Mouse (Mus musculus): ENCODE measurements around the gene Ndufa6. TPM values are rescaled to one million over a fixed set of nuclear protein-coding genes. Genes with fewer than 3 reads are reported as not detected.

Ndufa6 gene
- 296 and 315 TPM in 2 replicates for polyA plus RNA-seq (2012; rRNA removed)

DNA sequence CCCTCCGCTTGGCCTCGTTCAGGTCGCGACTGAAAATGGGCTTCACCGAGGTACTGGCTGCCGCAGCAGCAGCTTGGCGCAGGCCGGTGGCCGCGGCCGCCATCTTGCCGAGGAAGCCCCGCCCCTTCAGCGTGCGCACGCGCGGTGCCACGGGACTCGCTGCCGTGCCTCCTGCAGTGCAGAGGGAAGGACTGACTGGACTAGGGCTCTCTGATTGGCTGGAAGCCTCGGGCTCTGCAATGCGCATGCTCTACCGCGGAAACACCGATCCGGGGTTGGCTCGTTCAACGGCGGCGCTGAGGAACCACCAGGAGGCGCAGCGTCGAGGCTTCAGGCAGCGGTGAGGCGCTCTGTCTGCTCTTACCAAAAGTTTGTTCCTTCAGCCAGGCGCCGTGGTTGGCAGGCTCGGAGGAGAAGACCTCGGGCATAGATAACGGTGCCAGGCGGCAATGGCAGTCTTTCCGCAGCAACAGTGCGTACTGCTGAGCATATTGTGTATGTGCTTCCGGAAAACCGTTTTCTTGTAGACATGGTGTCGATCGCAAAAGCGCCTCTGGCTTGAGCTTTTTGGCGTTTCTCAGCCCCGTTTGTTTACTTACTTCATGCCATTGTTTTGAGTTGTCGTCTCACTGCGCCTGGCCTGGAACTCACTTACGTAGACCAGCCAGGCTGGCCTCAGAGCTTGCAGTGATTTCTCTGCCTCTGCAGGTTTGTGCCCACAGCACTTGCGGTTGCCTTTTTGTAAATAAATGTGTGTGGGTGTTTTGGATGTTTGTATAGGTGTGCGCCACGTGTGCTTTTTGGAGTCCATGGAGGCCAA, at the start of gene Ndufa6:
Gene Ndufa6 (minus strand): TSS at position 197 of the 820 bp plus-strand sequence.

DNA sequence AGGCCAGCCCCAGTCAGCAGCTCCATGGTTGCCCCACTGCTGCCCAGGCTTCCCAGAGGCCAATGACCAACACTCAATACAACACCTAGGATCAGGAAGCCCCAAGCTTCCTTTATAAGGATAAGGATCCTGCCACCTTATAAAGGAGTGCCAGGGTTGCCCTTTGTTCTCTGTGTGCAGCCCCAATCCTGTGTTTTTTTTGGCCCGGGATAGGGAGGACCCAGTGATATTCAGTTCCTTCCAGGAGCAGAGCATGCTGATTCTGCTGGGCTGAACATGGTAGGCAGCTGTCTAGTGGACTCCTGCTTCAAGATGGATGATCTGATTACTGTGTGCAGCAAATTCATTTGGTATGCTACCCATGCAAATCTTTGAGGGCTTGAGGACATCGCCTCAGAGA, 39.8 kb upstream of the Ndufa6 start, which contains the start of gene Cyp2d11:
Gene Cyp2d11 (minus strand): TSS at position 101 of the 400 bp plus-strand sequence.

DNA sequence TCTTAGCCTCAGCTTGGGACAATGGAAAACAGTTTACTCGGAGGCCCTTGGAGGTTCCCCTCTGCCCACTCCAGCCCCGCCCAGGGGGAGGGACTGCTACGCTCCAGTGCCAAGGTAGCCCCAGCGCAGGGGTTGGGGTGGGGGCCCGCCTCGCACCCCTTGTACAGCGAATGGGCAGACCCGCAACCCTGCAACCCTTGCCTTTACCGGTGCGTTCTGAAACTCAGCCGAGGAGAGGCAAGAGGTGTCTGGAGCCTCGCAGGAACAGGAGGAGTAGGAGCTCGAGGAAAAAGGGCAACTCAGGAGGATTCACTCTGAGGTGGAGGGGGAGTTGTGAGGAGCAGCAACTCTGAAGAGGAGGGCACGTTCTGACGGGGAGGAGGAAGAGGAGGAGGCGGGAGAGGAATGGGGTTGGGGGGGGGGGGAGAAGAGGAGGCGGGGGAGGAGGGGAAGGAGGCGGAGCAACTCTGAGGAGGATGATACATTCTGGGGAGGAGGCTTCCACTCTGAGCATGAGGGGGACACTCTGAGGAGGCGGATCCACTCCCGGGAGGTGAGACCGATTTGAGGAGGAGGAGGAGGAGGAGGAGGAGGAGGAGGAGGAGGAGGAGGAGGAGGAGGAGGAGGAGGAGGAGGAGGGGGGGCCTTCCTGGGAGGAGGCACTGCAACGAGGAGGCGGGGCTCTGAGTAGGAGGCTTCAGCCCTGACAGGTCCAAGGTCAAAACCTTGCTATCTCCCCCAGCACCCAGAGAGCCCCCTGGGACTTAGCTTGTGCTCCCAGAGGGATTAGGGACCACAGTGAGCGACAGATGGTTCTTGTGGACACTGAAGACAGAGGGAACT, 26.0 kb upstream of the Ndufa6 start, which contains the start of gene Cyp2d22:
Gene Cyp2d22 (minus strand): TSS at position 390 of the 843 bp plus-strand sequence.

DNA sequence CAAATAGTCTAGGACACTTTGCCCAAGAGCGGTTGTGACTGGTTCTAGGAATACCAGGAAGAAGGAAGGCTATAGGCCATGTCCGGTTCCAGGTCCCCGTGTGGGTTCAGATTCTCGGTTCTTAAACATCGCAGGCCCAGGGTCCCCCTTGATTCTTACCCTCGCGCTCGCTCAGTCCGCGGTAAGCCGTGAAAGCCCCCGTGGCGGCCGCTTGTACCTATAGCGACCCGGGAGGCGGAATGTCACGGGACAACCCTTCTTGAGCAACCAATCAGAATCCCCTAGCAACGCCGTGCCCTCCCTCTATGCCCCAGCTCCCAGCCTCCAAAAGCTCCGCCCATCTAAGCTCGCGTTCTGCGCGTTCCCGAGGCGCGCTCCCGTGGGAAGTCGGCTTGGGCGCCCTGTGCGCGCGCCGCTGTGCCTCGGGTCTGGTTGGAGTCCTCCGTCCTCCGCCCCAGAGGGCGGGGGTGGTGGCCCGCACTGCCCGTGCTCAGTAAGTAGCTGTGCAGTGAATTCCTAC, 15.5 kb downstream of the Ndufa6 start, which contains the start of the genes Naga, Pheta2 and Smdt1:
Gene Naga (minus strand): TSS at position 333 of the 520 bp plus-strand sequence.
Gene Pheta2 (plus strand): TSS at position 350 of the 520 bp plus-strand sequence.
Gene Smdt1 (plus strand): TSS at position 367 of the 520 bp plus-strand sequence.

Other genes starting within 250 kb of the Ndufa6 start
- 7.3 and 8.1 TPM in 2 replicates for gene Ccdc134, start 226.4 kb downstream of the Ndufa6 start, polyA plus RNA-seq (2012; rRNA removed)
- 26.1 and 27.1 TPM in 2 replicates for gene Srebf2, start 207.1 kb downstream of the Ndufa6 start, polyA plus RNA-seq (2012; rRNA removed)
- 0.11 and 0.16 TPM in 2 replicates for gene Shisa8, start 141.5 kb downstream of the Ndufa6 start, polyA plus RNA-seq (2012; rRNA removed)
- 0.46 and 0.47 TPM in 2 replicates for gene Tnfrsf13c, start 130.0 kb downstream of the Ndufa6 start, polyA plus RNA-seq (2012; rRNA removed)
- 19.1 and 21.4 TPM in 2 replicates for gene Cenpm, start 109.6 kb downstream of the Ndufa6 start, polyA plus RNA-seq (2012; rRNA removed)
- not detected in 2 replicates for gene 1500009C09Rik, start 101.9 kb downstream of the Ndufa6 start, polyA plus RNA-seq (2012; rRNA removed)
- gene Sept3, start 79.4 kb downstream of the Ndufa6 start, polyA plus RNA-seq (2012; rRNA removed) = 0.08 and 0.23 TPM in 2 replicates
- 0.06 and 0.08 TPM in 2 replicates for gene Wbp2nl, start 55.4 kb downstream of the Ndufa6 start, polyA plus RNA-seq (2012; rRNA removed)
- gene Naga, start 15.4 kb downstream of the Ndufa6 start, polyA plus RNA-seq (2012; rRNA removed) = 36.3 and 48.4 TPM in 2 replicates
- 22.3 and 26.7 TPM in 2 replicates for gene Pheta2, start 15.4 kb downstream of the Ndufa6 start, polyA plus RNA-seq (2012; rRNA removed)
- 97.0 and 102 TPM in 2 replicates for gene Smdt1, start 15.4 kb downstream of the Ndufa6 start, polyA plus RNA-seq (2012; rRNA removed)
- gene Cyp2d22, start 25.9 kb upstream of the Ndufa6 start, polyA plus RNA-seq (2012; rRNA removed) = 11.3 and 13.8 TPM in 2 replicates
- 0.07 and 0.10 TPM in 2 replicates for gene Cyp2d11, start 39.7 kb upstream of the Ndufa6 start, polyA plus RNA-seq (2012; rRNA removed)
- gene Cyp2d10, start 52.9 kb upstream of the Ndufa6 start, polyA plus RNA-seq (2012; rRNA removed) = 15.6 and 17.2 TPM in 2 replicates
- 0.92 and 1.4 TPM in 2 replicates for gene Cyp2d9, start 79.1 kb upstream of the Ndufa6 start, polyA plus RNA-seq (2012; rRNA removed)
- 0.02 TPM in 1 of 2 replicates, not detected in the other for gene Cyp2d12, start 200.8 kb upstream of the Ndufa6 start, polyA plus RNA-seq (2012; rRNA removed)